Mouse (Mus musculus): ENCODE results near the gene Gm9803.

- TF ChIP-seq CTCF (IDR thresholded peaks at IDR 0.05; ENCODE audit: low read depth) (no peak), EP300 (IDR thresholded peaks at IDR 0.05; ENCODE audit: low read depth) (no peak)
Measured at GRCm38 (mm10) chr10:43550923-43551322, 27.0 kb downstream of the Gm9803 start.
